Mouse (Mus musculus) spleen, adult 2 months (tissue): Measurements from ENCODE around the gene Lmod2.

ENCODE experiments used
- CTCF ChIP-seq: fragments of 200-500 bp; IDR thresholded peaks from 2 replicates; pipeline ENCODE4 v1.5.1; 2011; ENCODE audit warnings: mild to moderate bottlenecking, inconsistent platforms; ENCODE audit not compliant: insufficient read depth, insufficient read length, insufficient replicate concordance; ENCODE audit errors: extremely low read depth
- POLR2A ChIP-seq: fragments of 200-500 bp; IDR thresholded peaks from 2 replicates; pipeline ENCODE4 v1.6.1; 2011; ENCODE audit warnings: low read depth, low read length, inconsistent platforms

DNA sequence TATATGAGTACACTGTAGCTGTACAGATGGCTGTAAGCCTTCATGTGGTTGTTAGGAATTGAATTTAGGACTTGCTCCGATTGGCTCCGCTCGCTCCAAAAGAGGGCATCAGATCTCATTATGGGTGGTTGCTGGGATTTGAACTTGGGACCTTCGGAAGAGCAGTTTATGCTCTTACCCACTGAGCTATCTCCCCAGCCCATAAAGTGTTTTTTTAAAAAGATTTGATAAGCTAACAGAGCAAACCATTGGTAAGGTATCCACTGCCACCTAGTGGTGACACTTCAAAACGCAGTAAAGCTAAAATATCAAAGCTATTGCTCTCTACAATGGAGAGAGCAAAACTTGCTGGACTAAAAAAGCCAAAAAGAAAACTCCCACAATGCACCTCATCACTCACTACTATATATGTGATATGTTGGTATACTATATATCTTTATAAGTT, 30.0 kb downstream of the Lmod2 start:
- TF ChIP-seq POLR2A (no peak), CTCF (no peak)
